Mouse (Mus musculus): ENCODE results near the gene Casp6. TPM values are rescaled to one million over a fixed set of nuclear protein-coding genes. Genes with fewer than 3 reads are reported as not detected.

The Casp6 gene
- 74.5 and 77.1 TPM in 2 replicates for polyA plus RNA-seq (2016; fragmentation: Nextera tagmentation; extraction: Ambion mirVana)

GRCm38 (mm10) chr3:129901271-129901809, at the start of gene Casp6:
Gene Casp6 (plus strand): TSS chr3:129901425.
- no peaks in the 10 kb centered on the region for H3K9me3 ChIP-seq
- peak within 1 kb of the TSS; percentile 94 for H3K27ac ChIP-seq
- H3K27me3 ChIP-seq (ENCODE audit: insufficient read depth, poor library complexity, severe bottlenecking): no peaks in the 10 kb centered on the region
- peaks cover 8% of the 10 kb centered on the region for H3K36me3 ChIP-seq
- peak within 1 kb of the TSS; percentile 82 for H3K4me3 ChIP-seq
- under 1% methylated on average over 34 of the region's 34 CpGs for whole genome bisulfite sequencing
- peak; percentile 89 for DNase-seq (ENCODE audit: low spot score)
- peaks cover 22% of the 10 kb centered on the region for H3K4me1 ChIP-seq (replicated peaks)

GRCm38 (mm10) chr3:129862592-129862991, 38.6 kb upstream of the Casp6 start:
- 78% methylated on average over 2 of the region's 2 CpGs for WGBS
- H3K27me3 ChIP-seq (ENCODE audit: insufficient read depth, poor library complexity, severe bottlenecking): no peaks in the 10 kb centered on the region

GRCm38 (mm10) chr3:129863698-129864097, 37.5 kb upstream of the Casp6 start:
- H3K9me3 ChIP-seq: peaks cover 4% of the 10 kb centered on the region; the same call in 1 of the 2 replicates
- H3K4me3 ChIP-seq: no peak overlapping the region
- WGBS: 49% methylated on average over 14 of the region's 14 CpGs
- no peaks in the 10 kb centered on the region for H3K36me3 ChIP-seq
- no peak overlapping the region for H3K27ac ChIP-seq
- no peaks in the 10 kb centered on the region for H3K4me1 ChIP-seq (replicated peaks)
- peak; percentile 43 for DNase-seq (ENCODE audit: low spot score)
- no peaks in the 10 kb centered on the region for H3K27me3 ChIP-seq (ENCODE audit: insufficient read depth, poor library complexity, severe bottlenecking)

More at GRCm38 (mm10) chr3:129862592-129862991, 38.6 kb upstream of the Casp6 start:
- Histone ChIP-seq H3K36me3 (no peaks in the 10 kb centered on the region), H3K4me1 (replicated peaks) (no peaks in the 10 kb centered on the region), H3K27ac (no peak overlapping the region), H3K4me3 (no peak overlapping the region), H3K9me3 (peaks cover 13% of the 10 kb centered on the region)
- no peak for DNase-seq (ENCODE audit: low spot score)

- Histone ChIP-seq H3K4me1 (replicated peaks) (peaks cover 15% of the 10 kb centered on the region), H3K9me3 (no peaks in the 10 kb centered on the region), H3K4me3 (no peak overlapping the region), H3K36me3 (no peaks in the 10 kb centered on the region), H3K27me3 (ENCODE audit: insufficient read depth, poor library complexity, severe bottlenecking) (no peaks in the 10 kb centered on the region; the same call in 1 of the 2 replicates), H3K27ac (no peak overlapping the region)
- WGBS: 93% methylated on average over 10 of the region's 10 CpGs
- no peak for DNase-seq (ENCODE audit: low spot score)
Measured at GRCm38 (mm10) chr3:129877327-129877726, 23.9 kb upstream of the Casp6 start.

GRCm38 (mm10) chr3:129878405-129879021, 22.7 kb upstream of the Casp6 start, which contains the start of gene Pla2g12a:
Gene Pla2g12a (plus strand): TSS chr3:129878606.
- under 1% methylated on average over 66 of the region's 66 CpGs for WGBS
- DNase-seq (ENCODE audit: low spot score): peak; percentile 89

GRCm38 (mm10) chr3:129879131-129879757, 22.0 kb upstream of the Casp6 start:
- DNase-seq (ENCODE audit: low spot score): peak; percentile 54
- no peaks in the 10 kb centered on the region; the same call in 1 of the 2 replicates for H3K27me3 ChIP-seq (ENCODE audit: insufficient read depth, poor library complexity, severe bottlenecking)
- H3K9me3 ChIP-seq: no peaks in the 10 kb centered on the region
- peaks cover 15% of the 10 kb centered on the region for H3K4me1 ChIP-seq (replicated peaks)
- H3K27ac ChIP-seq: peak overlapping the region; percentile 95
- WGBS: under 1% methylated on average over 24 of the region's 25 CpGs
- peak overlapping the region; percentile 80 for H3K4me3 ChIP-seq
- H3K36me3 ChIP-seq: no peaks in the 10 kb centered on the region

More at GRCm38 (mm10) chr3:129878405-129879021, 22.7 kb upstream of the Casp6 start, which contains the start of gene Pla2g12a:
- Histone ChIP-seq H3K27ac (peak within 1 kb of the TSS; percentile 95), H3K36me3 (no peaks in the 10 kb centered on the region), H3K4me1 (replicated peaks) (peaks cover 15% of the 10 kb centered on the region), H3K27me3 (ENCODE audit: insufficient read depth, poor library complexity, severe bottlenecking) (no peaks in the 10 kb centered on the region; the same call in 1 of the 2 replicates), H3K4me3 (peak within 1 kb of the TSS; percentile 80), H3K9me3 (no peaks in the 10 kb centered on the region)

- Histone ChIP-seq H3K36me3 (no peaks in the 10 kb centered on the region), H3K4me3 (peak overlapping the region; percentile 80; the same call in 1 of the 2 replicates), H3K4me1 (replicated peaks) (peaks cover 15% of the 10 kb centered on the region), H3K27me3 (ENCODE audit: insufficient read depth, poor library complexity, severe bottlenecking) (no peaks in the 10 kb centered on the region; the same call in 1 of the 2 replicates), H3K27ac (no peak overlapping the region), H3K9me3 (no peaks in the 10 kb centered on the region)
- WGBS: 70% methylated on average over 2 of the region's 2 CpGs
- DNase-seq (ENCODE audit: low spot score): no peak
Measured at GRCm38 (mm10) chr3:129879913-129880312, 21.3 kb upstream of the Casp6 start.

- Histone ChIP-seq H3K9me3 (no peaks in the 10 kb centered on the region), H3K4me3 (no peak overlapping the region), H3K36me3 (no peaks in the 10 kb centered on the region), H3K27ac (no peak overlapping the region), H3K4me1 (replicated peaks) (peaks cover 15% of the 10 kb centered on the region), H3K27me3 (ENCODE audit: insufficient read depth, poor library complexity, severe bottlenecking) (no peaks in the 10 kb centered on the region; the same call in 1 of the 2 replicates)
- DNase-seq (ENCODE audit: low spot score): no peak
- 87% methylated on average over 8 of the region's 8 CpGs for WGBS
Measured at GRCm38 (mm10) chr3:129880925-129881593, 20.2 kb upstream of the Casp6 start.

GRCm38 (mm10) chr3:129885577-129885976, 15.6 kb upstream of the Casp6 start:
- Histone ChIP-seq H3K27me3 (ENCODE audit: insufficient read depth, poor library complexity, severe bottlenecking) (no peaks in the 10 kb centered on the region), H3K36me3 (peaks cover 5% of the 10 kb centered on the region), H3K4me3 (no peak overlapping the region), H3K27ac (no peak overlapping the region), H3K9me3 (no peaks in the 10 kb centered on the region), H3K4me1 (replicated peaks) (no peaks in the 10 kb centered on the region)
- no peak for DNase-seq (ENCODE audit: low spot score)
- WGBS: 88% methylated on average over 9 of the region's 9 CpGs

GRCm38 (mm10) chr3:129886430-129886829, 14.8 kb upstream of the Casp6 start:
- Histone ChIP-seq H3K27me3 (ENCODE audit: insufficient read depth, poor library complexity, severe bottlenecking) (no peaks in the 10 kb centered on the region), H3K27ac (no peak overlapping the region), H3K36me3 (peaks cover 13% of the 10 kb centered on the region), H3K4me3 (no peak overlapping the region), H3K9me3 (no peaks in the 10 kb centered on the region), H3K4me1 (replicated peaks) (no peaks in the 10 kb centered on the region)
- 86% methylated on average over 5 of the region's 5 CpGs for WGBS
- no peak for DNase-seq (ENCODE audit: low spot score)

- peaks cover 18% of the 10 kb centered on the region for H3K36me3 ChIP-seq
- no peaks in the 10 kb centered on the region for H3K9me3 ChIP-seq
- H3K27me3 ChIP-seq (ENCODE audit: insufficient read depth, poor library complexity, severe bottlenecking): no peaks in the 10 kb centered on the region
- 88% methylated on average over 13 of the region's 13 CpGs for WGBS
- H3K4me1 ChIP-seq (replicated peaks): no peaks in the 10 kb centered on the region
- no peak overlapping the region for H3K27ac ChIP-seq
- DNase-seq (ENCODE audit: low spot score): no peak
- no peak overlapping the region for H3K4me3 ChIP-seq
Measured at GRCm38 (mm10) chr3:129887779-129888517, 13.3 kb upstream of the Casp6 start.

- peaks cover 21% of the 10 kb centered on the region for H3K36me3 ChIP-seq
- DNase-seq (ENCODE audit: low spot score): no peak
- no peak overlapping the region for H3K4me3 ChIP-seq
- H3K9me3 ChIP-seq: no peaks in the 10 kb centered on the region
- H3K27me3 ChIP-seq (ENCODE audit: insufficient read depth, poor library complexity, severe bottlenecking): no peaks in the 10 kb centered on the region
- WGBS: 88% methylated on average over 5 of the region's 5 CpGs
- H3K4me1 ChIP-seq (replicated peaks): no peaks in the 10 kb centered on the region
- H3K27ac ChIP-seq: no peak overlapping the region
Measured at GRCm38 (mm10) chr3:129892003-129892402, 9.2 kb upstream of the Casp6 start.
